Mouse (Mus musculus) erythroid progenitor cell, adult 5-6 weeks (primary cell): Measurements from ENCODE around the gene Havcr2. TPM values are rescaled to one million over a fixed set of nuclear protein-coding genes. Genes with fewer than 3 reads are reported as not detected.
"Not testable (repeated sequence)": the region's sequence is repeated elsewhere in the genome, so short reads cannot be mapped to it uniquely, and the experiment has no call there.

ENCODE experiments used
- ATAC-seq: replicated peaks from 2 replicates; pipeline ENCODE4 v1.8.0; 2016; ENCODE audit warnings: moderate number of reproducible peaks, mild to moderate bottlenecking, moderate TSS enrichment, inconsistent platforms; ENCODE audit not compliant: poor library complexity, low FRiP score, severe bottlenecking
- total RNA-seq, 2 experiments: library from RNA; stranded (forward) in 1 of 2; stranded (reverse) in 1 of 2; fragments of 150-400 nt in 1 of 2; fragments of 186-747, 209-891 nt in 1 of 2; gene quantifications; 2 replicates each; pipeline versions ENCODE4 v1.2.3 to v1.2.4; 2015 to 2017; ENCODE audit warnings: low replicate concordance in 2 of 2

Gene Havcr2
- total RNA-seq, 2 experiments from 2014 or later: 2.1 to 2.5 TPM

DNA sequence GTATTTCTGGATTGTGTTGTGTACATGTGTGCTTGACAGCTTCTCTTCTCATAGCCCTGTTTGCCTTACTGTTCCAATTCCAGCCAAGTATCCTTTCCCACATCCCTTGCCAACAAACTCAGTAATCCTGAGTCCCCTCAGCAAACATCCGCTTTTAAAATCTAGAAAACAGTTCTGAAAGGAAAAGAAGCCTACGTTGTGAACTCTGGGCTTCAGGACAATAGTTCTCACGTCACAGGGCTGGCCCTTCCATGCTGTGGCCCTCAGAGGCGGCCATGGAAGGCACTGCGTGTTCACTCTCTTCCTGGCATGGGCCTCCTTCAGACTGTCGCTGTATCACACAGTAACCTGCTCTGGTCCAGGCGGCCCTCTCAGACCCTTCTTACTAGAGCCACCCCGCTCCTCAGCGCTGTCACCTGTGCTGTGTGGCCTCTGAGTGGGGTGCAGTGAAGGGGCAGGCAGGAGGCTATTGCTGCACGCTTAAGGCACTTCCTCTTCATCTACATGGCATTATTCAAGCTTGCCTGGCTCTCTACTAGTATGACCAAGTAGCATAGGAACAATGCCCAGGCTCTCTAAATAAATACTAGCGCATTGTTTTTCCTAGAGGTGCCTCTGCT is 5.2 kb upstream of the Havcr2 start:
- ATAC-seq: no peak

DNA sequence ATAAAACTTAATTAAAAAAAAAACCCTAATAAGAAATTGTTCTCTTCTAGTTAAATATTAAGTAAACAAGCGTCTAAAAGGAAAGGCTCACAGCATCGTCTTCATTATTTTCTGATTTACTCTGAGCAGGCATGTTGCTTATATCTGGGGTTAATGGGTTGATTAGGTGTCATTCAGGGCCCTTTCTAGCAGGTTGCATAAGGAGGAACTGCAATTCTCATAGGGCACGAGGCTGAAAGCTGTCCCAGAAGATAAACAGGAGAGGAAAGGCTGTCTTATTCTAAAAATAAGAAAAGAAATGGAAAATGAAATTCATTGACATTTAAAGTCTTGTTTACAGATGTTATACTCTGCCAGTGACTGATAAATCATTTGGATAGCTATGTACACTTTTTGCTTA is 5.2 kb downstream of the Havcr2 start:
- no peak for ATAC-seq

- no peak for ATAC-seq
Observed at GRCm38 (mm10) chr11:46461362-46461761, 6.6 kb downstream of the Havcr2 start.

DNA sequence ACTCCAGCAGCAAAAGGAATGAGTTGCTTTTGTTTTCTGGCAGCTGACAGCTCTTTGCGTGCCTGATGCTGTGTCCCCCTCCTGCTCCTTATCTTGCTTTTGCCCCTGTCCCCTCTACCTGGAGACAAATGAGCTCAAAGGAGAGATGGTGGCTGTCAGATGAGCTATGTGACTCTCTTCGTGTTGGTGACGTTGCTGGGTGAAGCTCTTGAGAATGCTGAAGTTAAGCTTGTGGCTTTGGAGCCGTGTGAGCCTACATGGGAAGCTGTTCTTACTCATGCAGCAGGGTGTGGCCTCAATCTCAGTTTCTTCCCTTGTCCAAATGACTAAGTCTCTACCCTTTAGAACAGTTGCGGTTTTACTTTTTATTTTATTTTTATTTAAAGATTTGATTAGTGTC is 7.2 kb downstream of the Havcr2 start:
- no peak for ATAC-seq

DNA sequence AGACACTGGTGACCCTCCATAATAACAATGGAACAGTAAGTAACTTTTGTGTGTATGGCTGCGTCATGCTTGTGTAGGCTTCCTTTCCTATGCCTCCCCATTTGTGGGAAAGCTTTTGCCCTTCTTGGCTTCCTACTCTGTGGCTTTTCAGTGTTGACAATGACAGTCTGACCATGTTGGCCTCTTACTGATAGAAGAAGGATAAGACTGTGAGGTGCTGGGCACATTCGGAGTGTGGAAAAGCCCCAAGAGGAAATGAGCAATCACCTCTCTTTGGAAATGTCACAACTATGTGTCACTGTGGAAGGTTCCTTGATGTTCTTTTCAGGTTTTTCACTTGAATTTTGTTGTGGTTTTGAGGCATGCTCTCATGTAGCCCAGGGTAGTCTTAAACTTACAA is 12.1 kb downstream of the Havcr2 start:
- no peak for ATAC-seq

GRCm38 (mm10) chr11:46474220-46474619 is 19.5 kb downstream of the Havcr2 start:
- ATAC-seq: no peak

GRCm38 (mm10) chr11:46479311-46479710 is 24.6 kb downstream of the Havcr2 start:
- no peak for ATAC-seq

GRCm38 (mm10) chr11:46480517-46480916 is 25.8 kb downstream of the Havcr2 start:
- ATAC-seq: no peak

DNA sequence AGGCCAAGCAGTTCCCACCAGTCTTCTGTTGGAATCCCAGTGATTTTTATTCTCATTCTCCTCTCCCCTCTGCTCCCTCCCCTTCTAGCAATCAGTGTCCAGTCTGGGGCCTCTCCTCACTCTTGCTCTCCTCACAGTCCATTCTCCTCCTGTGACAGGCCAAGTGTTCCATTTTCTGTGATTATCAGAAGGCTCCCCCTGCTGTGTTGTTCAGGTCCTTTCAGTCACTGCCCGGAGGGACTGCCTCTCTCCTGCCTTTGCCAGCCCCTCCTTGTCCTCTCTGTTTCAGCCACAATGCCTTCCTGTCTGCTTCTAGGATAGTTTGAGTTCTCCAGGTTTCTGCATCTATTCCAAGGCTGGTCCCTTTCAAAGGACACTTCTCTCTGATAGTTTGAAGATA is 33.5 kb downstream of the Havcr2 start:
- no peak for ATAC-seq

DNA sequence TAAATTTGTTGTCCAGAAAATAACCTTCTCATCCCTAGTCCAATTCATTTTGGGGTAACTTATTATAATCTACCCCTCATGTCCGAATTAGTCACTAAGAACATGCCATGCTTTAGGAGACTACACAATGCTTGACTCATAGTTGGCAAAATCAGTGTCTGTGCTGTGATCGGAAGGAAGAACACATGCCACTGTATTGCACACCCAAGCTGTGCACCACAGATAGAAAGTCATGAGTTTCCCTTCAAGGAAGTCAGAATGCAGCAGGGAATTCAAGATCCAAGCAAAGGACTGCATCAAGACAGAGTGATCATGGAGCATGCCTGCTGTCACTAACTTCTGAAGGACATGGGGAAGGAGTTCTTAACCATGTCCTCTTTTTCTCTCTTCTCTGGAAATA is 33.9 kb downstream of the Havcr2 start:
- no peak for ATAC-seq

DNA sequence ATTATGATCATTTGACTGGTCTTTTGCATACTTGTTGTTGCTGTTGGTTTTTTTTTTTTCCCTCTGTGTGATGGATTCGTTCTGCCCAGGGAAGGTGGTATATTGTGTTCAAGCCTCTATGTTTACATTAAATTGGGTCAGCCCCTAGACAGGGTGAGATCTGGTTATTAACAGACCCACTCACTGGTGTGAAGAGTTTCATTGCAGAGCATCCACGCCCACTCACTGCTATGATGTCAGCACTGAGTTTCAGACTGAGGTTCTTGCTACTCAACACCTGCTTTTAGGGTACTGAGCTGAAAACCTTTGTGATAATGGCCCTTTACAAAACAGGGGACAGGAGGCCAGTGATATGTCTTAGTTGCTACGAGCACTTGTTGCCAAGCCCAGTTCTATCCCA is 52.4 kb downstream of the Havcr2 start:
- ATAC-seq: no peak

DNA sequence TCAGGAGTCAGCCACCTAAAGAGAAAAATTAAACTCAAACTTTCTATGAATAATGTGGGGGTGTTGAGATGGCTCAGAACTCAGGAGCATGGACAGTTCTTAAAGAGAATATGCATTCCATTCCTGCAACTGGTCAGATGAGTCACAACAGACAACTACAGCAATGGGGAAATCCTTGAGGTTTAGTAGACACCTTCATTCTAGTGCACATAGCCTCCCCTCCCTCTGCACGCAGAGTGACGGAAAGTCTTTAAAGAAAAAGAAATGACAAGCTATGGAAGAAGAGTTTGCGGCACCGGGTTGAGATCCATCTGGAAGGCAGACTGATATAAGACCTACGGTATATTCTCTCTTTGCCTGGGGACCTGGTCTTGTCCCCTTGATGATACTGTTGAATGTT is 55.2 kb downstream of the Havcr2 start:
- ATAC-seq: no peak

DNA sequence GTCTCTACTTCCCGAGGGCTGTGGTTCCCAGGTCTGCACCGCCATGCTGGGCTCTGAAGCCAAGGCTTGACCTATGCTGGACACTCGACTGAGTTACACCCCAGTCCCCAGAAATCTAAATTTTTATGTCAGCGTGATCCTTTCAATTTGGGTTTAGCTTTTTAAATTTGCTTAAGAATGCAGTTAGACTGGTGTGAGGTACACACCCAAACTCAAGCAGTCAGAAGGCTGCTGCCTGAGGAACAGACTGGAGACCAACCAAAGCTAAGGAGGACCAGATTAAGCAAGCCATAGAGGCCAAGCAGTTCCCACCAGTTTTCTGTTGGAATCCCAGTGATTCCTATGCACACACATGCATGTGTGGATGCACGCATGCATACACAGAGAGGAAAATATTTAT is 66.6 kb downstream of the Havcr2 start:
- ATAC-seq: not testable (repeated sequence)

- no peak for ATAC-seq
Observed at GRCm38 (mm10) chr11:46522719-46523118, 68.0 kb downstream of the Havcr2 start.

DNA sequence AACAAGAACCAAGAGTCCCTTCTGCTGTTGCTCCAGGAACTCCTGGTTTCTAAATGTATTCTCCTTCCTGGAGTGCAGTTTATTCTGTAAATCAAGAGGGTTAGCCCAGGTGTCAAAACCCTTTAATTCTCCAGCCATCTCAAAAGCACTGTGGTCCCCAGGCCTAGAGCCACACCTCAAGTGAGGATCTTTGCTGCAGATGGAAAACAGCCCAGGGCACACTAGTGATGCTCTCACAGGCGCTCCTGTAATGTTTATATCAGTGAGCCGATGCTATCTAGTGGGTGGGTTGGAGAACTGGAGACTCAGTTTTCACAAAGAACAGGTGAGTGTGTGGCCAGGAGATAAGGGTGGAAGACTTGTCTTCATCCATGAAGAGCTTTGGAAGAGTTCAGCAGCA is 69.2 kb downstream of the Havcr2 start, which contains the start of gene Gm12169:
Gene Gm12169, plus strand, starts transcription at position 301 of the 400 bp plus-strand sequence.
- no peak for ATAC-seq

DNA sequence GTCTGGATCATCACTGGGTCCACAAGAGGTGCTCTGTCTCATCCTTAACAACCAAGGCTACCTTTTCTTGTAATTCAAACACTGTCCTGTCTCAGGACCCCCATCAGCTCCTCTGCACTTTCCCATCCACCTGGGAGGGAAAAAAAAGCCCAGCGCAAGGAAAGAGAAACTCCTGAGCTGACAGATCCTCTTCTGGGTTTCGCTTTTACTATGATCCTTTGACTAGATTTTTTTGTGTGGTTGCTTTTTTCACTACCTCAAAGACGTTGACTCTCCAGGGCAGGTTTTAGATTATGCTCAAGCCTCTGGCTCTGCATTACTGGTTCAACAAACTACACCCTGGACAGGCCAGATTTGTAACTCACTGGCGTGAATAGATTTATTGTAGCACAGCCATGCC is 75.4 kb downstream of the Havcr2 start:
- ATAC-seq: no peak

Other genes with a start within 250 kb of the Havcr2 start
- not detected in 2 replicates for gene Fndc9, start 219.4 kb upstream of the Havcr2 start, total RNA-seq (2015; ENCODE audit: low replicate concordance)
- not detected in 2 replicates for gene Fndc9, start 219.4 kb upstream of the Havcr2 start, total RNA-seq (2017; ENCODE audit: low replicate concordance)
- gene Cyfip2, start 142.1 kb upstream of the Havcr2 start, total RNA-seq (2015; ENCODE audit: low replicate concordance): 42.9 and 56.6 TPM in 2 replicates
- 13.5 and 14.4 TPM in 2 replicates for gene Cyfip2, start 142.1 kb upstream of the Havcr2 start, total RNA-seq (2017; ENCODE audit: low replicate concordance)
- gene Itk, start 65.4 kb upstream of the Havcr2 start, total RNA-seq (2015; ENCODE audit: low replicate concordance): 3.2 and 5.0 TPM in 2 replicates
- 2.2 and 2.9 TPM in 2 replicates for gene Itk, start 65.4 kb upstream of the Havcr2 start, total RNA-seq (2017; ENCODE audit: low replicate concordance)
- not detected in 2 replicates for gene Fam71b, start 58.4 kb upstream of the Havcr2 start, total RNA-seq (2015; ENCODE audit: low replicate concordance)
- gene Fam71b, start 58.4 kb upstream of the Havcr2 start, total RNA-seq (2017; ENCODE audit: low replicate concordance): not detected in 2 replicates
- gene Med7, start 18.0 kb upstream of the Havcr2 start, total RNA-seq (2015; ENCODE audit: low replicate concordance): 125 and 166 TPM in 2 replicates
- 59.0 and 65.5 TPM in 2 replicates for gene Med7, start 18.0 kb upstream of the Havcr2 start, total RNA-seq (2017; ENCODE audit: low replicate concordance)
- gene Gm12169, start 69.3 kb downstream of the Havcr2 start, total RNA-seq (2015; ENCODE audit: low replicate concordance): not detected in 2 replicates
- gene Gm12169, start 69.3 kb downstream of the Havcr2 start, total RNA-seq (2017; ENCODE audit: low replicate concordance): not detected in 2 replicates
- gene BC053393, start 116.6 kb downstream of the Havcr2 start, total RNA-seq (2015; ENCODE audit: low replicate concordance): not detected in 2 replicates
- not detected in 2 replicates for gene BC053393, start 116.6 kb downstream of the Havcr2 start, total RNA-seq (2017; ENCODE audit: low replicate concordance)
- not detected in 2 replicates for gene Dppa1, start 174.3 kb downstream of the Havcr2 start, total RNA-seq (2015; ENCODE audit: low replicate concordance)
- not detected in 2 replicates for gene Dppa1, start 174.3 kb downstream of the Havcr2 start, total RNA-seq (2017; ENCODE audit: low replicate concordance)